Mouse (Mus musculus) ES-CJ7 (cell line): Measurements from ENCODE around the gene Serpinb11.

ENCODE experiments used
- DNase-seq: peaks from one replicate; pipeline ENCODE4 v3.0.0; 2011; ENCODE audit warnings: low read depth, low spot score

The Serpinb11 gene

DNA sequence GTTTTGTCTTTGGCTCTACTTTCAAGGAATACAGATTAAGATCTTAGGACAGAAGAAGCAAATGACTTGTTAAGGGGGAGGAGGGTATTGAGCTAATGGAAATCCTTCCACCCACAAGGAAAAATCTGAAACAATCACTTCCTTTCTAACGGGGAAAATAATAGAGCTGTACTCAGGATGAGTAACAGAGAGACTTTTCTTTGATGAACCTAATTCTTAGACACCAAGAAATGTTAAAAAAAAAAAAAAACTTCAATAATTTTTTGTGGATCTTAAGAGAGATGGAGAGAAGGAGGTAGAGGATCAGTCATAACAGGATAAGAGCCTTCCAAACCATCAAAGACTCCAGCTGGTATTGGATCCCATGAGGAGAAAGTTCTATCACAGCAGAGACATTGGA lies at the start of gene Serpinb11:
TSS of gene Serpinb11 (plus strand) at position 301 of the 400 bp plus-strand sequence.
- no peak for DNase-seq

DNA sequence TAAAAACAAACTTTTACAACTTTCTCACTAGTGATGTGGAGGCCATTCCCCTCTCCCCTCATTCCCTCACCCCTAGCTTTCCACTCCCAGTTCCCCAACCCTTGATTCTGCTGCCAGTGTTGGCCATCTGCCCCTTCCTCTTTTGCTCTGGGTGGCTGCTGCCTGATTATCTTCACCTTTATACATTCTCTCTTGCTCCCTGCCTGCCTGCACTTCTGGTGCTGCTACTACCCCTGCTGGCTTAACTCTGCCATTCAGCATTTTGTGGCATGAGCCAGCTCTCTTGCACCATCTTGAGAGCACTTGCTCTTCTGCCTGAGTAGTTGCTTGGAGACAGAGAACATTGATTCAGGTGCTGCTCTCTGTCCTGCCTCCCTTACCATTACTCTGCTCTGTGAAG lies 15.0 kb upstream of the Serpinb11 start:
- DNase-seq: peak; percentile 25

DNA sequence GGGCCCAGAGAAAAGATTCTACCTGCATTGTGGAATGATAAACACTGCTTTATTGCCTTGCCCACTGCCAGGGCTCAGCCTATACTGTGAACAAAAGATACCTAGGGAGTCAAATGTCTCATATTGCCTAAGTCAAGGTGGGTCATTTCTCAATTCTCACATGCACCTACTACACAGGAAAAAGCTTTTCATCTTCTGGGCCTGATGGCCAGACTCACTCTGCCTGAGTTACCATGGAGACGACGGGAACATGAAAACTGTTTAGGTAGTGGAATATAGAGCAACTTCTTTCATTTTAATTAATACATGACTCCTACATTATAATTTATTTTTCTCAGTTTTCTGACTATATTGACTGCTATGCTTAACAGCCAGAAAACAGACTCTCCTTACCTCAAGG lies 14.2 kb upstream of the Serpinb11 start:
- no peak for DNase-seq

DNA sequence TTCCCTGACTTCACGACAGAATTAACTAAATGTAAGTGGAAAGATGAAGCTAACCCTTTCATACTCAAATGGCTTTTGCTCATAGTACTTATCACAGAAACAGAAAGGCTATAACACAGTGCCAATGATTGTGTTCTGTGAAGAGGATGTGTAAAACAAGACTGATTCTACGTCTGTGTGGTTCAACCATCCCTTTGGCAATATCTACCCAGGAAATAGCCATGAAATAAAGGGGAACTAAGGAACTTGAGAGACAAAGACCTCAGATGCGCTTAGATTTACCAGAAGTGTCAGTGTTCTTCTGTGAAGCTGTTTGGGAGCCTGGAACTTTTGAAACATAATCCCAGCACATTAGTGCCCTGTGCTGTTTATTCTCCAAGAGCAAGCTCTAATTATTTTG lies 10.6 kb upstream of the Serpinb11 start:
- no peak for DNase-seq

DNA sequence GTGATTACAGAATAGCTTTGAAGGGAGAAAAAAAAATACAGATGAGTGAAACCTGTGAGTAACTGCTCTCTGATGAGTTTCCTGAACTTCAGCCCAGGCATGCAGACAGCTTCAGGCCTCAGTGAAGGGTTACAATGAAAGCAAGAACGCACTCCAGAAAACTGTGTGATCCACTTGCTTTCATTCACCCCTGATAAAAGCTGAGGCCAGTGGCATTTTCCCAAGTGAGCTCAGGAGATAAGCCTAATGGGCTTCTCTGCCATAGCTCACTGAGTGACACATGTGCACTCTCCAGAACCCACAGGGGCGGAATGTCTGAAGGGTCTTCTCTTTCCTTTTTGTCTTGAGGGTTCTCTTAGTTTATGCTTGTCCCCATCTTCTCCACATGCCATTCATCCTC lies 9.9 kb upstream of the Serpinb11 start:
- no peak for DNase-seq

DNA sequence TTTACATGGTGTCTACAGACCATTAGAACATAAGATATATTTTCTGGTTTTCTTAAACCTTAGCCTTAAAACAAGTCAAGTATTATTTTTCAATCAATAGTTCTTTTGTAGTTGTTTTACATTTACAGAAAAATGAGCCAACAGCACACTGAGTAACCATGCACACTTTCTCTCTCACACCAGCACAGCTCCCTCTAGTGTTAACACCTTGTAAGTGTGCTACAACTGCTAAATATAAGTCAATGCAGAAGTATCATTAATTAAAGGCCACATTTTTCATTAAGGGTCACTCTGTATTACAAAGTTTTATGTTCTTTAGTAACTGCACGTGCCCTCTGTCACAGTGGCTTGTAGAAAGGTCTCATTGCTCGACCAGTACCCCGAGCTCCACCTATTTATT lies 8.0 kb upstream of the Serpinb11 start:
- peak; percentile 30 for DNase-seq

DNA sequence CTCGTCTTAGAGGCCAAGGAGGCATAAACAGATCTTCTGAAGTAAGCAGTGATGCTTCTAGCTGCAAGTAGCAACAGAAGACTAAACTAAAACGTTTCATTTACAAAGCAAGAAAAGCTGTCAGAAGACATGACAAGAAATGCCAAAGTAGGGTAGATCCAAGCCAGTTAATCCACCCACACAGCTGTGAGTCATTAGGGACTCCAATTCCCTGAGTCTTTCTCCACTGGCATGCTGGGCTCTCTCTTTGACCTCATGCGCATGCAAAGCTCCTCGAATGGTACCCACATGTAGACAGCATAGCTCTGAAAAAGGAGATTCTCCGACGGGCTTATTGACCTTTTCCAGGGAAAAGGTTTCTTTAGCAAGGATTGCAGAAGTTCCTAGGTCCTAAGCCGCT lies 5.0 kb downstream of the Serpinb11 start:
- DNase-seq: no peak

DNA sequence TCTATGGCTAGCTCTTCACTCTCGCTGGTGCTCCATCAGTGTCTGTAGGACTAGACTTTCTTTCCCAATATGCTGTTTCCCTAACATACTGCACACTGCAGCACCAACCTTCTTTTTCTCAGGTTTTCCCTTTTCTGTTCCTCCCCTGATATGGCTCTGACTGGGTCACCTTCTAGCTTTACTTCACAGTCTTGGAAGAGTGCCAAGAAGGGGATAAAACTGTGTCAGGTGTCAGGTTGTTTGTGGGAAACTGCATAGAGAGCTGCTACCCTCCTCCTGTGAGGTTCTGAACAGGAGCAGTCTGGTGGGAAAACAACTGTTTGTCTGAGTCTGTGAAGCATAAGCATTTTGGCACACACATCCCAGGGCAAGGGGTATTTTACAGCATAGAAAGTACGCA lies 7.9 kb downstream of the Serpinb11 start:
- no peak for DNase-seq

DNA sequence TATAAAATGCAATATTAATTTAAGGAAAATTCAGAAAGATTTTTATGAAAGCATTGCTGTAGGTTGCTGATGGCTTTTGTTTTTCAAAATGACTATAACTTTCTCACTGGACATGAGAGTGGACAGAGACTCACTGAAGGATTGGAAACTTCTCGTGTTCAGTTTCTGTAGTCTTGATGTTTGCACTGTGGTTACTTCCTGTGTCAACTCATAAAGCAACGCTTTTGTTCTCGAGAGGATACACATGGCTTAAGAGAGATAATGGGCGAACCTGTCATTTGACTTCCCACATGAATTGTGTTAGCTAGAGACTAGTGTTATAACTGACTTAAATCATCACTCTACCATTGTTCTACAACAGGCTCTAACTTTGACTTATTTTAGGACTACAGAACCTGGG lies 16.0 kb downstream of the Serpinb11 start:
- no peak for DNase-seq

- DNase-seq: no peak
These were observed 17.4 kb downstream of the Serpinb11 start for GRCm38 (mm10) chr1:107378368-107378767.

DNA sequence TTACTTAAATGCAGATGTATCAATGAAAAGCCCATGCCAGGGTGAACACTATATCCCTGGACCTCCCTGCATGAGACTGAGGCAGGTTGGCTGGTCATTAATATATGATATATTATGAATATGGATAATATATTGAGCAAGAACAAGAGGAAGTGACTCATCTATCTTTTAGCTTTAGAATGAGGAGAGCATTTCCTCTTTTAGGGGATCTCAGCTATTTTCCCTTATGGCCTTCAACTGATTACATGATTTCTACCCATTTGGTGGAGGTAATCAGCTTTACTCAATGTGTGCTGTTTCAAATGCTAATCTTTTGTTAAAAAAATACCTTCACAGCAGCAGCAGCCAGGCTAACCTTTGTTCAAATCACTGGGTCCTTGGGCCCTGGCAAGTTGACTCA lies 20.5 kb downstream of the Serpinb11 start:
- DNase-seq: no peak

- DNase-seq: no peak
These were observed 21.4 kb downstream of the Serpinb11 start for GRCm38 (mm10) chr1:107382404-107382803.

DNA sequence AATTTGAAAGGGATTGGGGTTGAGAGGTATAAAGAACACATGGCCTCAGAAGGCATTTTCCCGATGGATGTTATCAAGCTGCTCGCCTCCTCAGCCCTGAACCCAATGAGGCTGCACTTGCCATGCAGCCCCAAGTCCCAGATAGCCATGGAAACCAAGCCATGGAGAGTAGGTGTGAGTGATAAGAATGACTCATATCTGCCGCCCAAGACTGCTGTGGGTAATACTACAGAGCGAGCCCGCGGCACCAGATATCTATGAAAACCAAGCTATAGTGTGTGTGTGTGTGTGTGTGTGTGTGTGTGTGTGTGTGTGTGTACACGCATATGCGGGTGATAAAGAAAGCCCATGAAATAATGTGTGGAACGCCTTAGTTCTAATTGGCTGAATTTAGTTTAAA lies 23.5 kb downstream of the Serpinb11 start:
- DNase-seq: no peak

DNA sequence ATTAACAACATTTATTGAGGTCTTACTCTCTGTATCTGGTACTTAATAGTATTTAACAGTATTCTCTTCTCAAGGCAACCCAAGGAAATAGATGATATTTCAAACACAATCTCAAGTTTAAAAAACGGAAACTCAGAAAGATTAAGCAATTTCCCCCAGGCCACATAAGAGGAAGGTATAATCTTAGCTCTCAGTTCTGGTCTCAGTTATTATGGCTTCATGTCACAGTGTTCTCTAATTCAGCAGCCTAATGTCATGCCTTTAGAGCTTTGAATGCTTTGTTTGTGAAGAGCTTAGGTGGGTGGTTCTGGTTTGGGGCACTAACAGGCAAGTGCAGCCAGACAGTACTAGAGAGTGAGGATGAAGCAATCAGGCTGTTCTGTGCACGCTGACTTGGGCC lies 28.8 kb downstream of the Serpinb11 start:
- no peak for DNase-seq

- no peak for DNase-seq
These were observed 36.5 kb downstream of the Serpinb11 start for GRCm38 (mm10) chr1:107397481-107397880.

DNA sequence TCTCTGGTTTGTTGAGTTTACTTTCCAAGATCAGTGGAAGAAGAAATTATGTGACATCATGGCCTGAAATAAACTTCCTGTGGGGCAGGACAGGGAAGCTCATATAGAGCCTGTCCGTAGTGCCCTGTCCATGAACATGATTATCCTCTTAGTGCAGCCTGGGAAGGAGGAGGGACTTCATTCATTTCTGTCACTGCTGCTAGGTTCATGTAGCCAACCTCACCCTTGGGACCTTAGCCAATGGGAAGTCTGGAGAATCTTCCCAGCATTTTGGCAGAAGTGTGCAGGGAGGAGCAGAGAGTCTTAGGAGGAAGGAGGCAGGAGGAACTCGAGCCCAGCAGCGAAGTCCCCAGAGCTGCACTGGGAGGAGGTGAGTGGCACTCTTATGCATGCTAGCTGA lies 38.4 kb downstream of the Serpinb11 start, which contains the start of gene Serpinb7:
TSS of gene Serpinb7 (plus strand) at position 301 of the 400 bp plus-strand sequence.
- no peak for DNase-seq

GRCm38 (mm10) chr1:107402082-107402481 lies 41.1 kb downstream of the Serpinb11 start:
- no peak for DNase-seq

- DNase-seq: no peak
These were observed 53.7 kb downstream of the Serpinb11 start for GRCm38 (mm10) chr1:107414650-107415049.

GRCm38 (mm10) chr1:107422487-107422886 lies 61.5 kb downstream of the Serpinb11 start:
- no peak for DNase-seq
